Mouse (Mus musculus): ENCODE data around the gene Rftn1.

Gene Rftn1

GRCm38 (mm10) chr17:50092848-50093247 is 97.6 kb downstream of the Rftn1 start:
- no peak for DNase-seq

- DNase-seq, result no peak
Observed at GRCm38 (mm10) chr17:50091829-50092228, 98.6 kb downstream of the Rftn1 start.

GRCm38 (mm10) chr17:50089725-50090124 is 100.7 kb downstream of the Rftn1 start:
- no peak for DNase-seq

GRCm38 (mm10) chr17:50088054-50088453 is 102.4 kb downstream of the Rftn1 start:
- DNase-seq, result no peak

- no peak for DNase-seq
Observed at GRCm38 (mm10) chr17:50086887-50087286, 103.6 kb downstream of the Rftn1 start.

GRCm38 (mm10) chr17:50084721-50085120 is 105.8 kb downstream of the Rftn1 start:
- no peak for DNase-seq

- no peak for DNase-seq
Observed at GRCm38 (mm10) chr17:50083937-50084336, 106.5 kb downstream of the Rftn1 start.

- DNase-seq, result no peak
Observed at GRCm38 (mm10) chr17:50082947-50083346, 107.5 kb downstream of the Rftn1 start.

- no peak for DNase-seq
Observed at GRCm38 (mm10) chr17:50081647-50082046, 108.8 kb downstream of the Rftn1 start.

GRCm38 (mm10) chr17:50080991-50081390 is 109.5 kb downstream of the Rftn1 start:
- DNase-seq, result no peak

GRCm38 (mm10) chr17:50078749-50079148 is 111.7 kb downstream of the Rftn1 start:
- peak; percentile 47 to 51 for DNase-seq

- no peak for DNase-seq
Observed at GRCm38 (mm10) chr17:50072982-50073965, 117.2 kb downstream of the Rftn1 start.

GRCm38 (mm10) chr17:50071602-50071988 is 118.9 kb downstream of the Rftn1 start:
- DNase-seq, result peak; percentile 48 to 52

GRCm38 (mm10) chr17:50070822-50071601 is 119.5 kb downstream of the Rftn1 start:
- no peak for DNase-seq

- DNase-seq, result no peak
Observed at GRCm38 (mm10) chr17:50069897-50070636, 120.4 kb downstream of the Rftn1 start.

- DNase-seq, result no peak
Observed at GRCm38 (mm10) chr17:50069205-50069604, 121.3 kb downstream of the Rftn1 start.

- no peak for DNase-seq
Observed at GRCm38 (mm10) chr17:50068681-50069138, 121.8 kb downstream of the Rftn1 start.

GRCm38 (mm10) chr17:50067774-50068680 is 122.4 kb downstream of the Rftn1 start:
- DNase-seq, result no peak

GRCm38 (mm10) chr17:50066822-50067713 is 123.4 kb downstream of the Rftn1 start:
- DNase-seq, result no peak

GRCm38 (mm10) chr17:50063832-50064627 is 126.4 kb downstream of the Rftn1 start:
- no peak for DNase-seq
